Mouse (Mus musculus) lung, postnatal 0 days (tissue): ENCODE results near the gene Olfr1427.

Experiments
- CTCF ChIP-seq: IDR thresholded peaks from 2 replicates; pipeline ENCODE4 v1.5.1; 2016; ENCODE audit warnings: antibody characterized with exemption, mild to moderate bottlenecking
- EP300 ChIP-seq: IDR thresholded peaks from 2 replicates; pipeline ENCODE4 v1.6.1; 2016; ENCODE audit warnings: antibody characterized with exemption, mild to moderate bottlenecking, control low read depth

DNA sequence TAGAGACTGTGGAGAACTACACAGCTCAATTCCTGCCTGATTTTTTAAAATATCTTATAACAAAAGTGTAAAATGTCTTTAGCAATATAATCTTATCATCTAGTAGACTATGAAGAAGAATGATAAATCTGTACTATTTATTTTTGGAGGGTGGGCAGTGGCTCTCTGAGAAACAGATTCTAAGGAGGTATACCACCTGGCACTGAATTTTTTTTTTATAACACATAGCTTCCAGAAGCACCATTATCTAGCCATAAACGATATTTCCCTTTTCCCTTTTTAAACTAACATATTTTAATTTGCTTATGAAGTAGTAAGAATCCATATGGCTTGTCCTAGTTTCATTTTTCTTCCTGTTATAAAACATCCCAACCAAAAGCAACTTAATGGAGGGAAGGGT lies 1.4 kb upstream of the Olfr1427 start:
- no peak for TF ChIP-seq EP300
- no peak for TF ChIP-seq CTCF
